Mouse (Mus musculus) adrenal gland, adult 18-20 months (tissue): ENCODE measurements around the gene Ntsr1. TPM values are rescaled to one million over a fixed set of nuclear protein-coding genes. Genes with fewer than 3 reads are reported as not detected.

ENCODE experiments used
- DNase-seq, 2 experiments: peaks; one replicate each; pipeline ENCODE4 v3.0.0; 2021 to 2022; ENCODE audit warnings: low spot score in 2 of 2
- total RNA-seq, 2 experiments: library from RNA; stranded (reverse); gene quantifications; 1 replicate in 1 of 2; 2 replicates in 1 of 2; pipeline ENCODE4 v1.2.3; 2021

Ntsr1 gene
- total RNA-seq, 2 experiments from 2014 or later, result not detected

DNA sequence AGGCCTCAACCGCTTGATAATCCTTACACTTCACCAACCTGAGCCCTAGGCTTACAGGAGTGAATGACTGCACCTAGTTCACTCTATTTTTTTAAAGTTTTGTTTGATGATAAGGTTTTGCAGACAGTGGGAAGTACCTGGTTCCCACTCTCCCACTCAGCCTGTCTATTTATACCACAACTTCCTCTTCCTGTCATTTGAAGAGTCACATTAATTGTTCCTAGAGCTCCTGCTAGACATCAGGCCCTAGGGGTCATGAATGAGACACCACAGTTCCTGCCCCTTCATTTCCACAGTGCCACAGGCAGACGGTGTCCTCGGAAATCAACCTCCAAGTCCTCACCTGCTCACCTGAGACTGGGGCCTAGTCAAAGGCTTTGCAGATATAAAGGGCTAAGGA, 56.7 kb downstream of the Ntsr1 start:
- DNase-seq, result no peak

DNA sequence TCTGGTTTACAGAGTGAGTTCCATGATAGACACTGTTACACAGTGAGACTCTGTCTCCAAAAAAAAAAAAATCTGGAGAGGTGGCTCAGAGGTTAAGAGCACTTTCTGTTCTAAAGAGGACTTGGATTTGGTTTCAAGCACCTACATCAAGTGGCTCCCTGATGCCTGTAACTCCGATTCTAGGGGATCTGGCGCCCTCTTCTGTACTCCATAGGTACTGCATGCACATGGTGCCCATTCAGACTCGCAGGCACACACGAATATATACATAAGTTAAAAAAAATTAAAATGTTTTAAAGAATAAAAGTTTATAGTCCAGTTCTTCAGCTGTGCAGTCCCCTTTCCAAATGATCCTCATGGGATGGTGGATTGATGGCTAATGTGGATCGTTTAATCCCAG, 60.5 kb downstream of the Ntsr1 start:
- no peak for DNase-seq

DNA sequence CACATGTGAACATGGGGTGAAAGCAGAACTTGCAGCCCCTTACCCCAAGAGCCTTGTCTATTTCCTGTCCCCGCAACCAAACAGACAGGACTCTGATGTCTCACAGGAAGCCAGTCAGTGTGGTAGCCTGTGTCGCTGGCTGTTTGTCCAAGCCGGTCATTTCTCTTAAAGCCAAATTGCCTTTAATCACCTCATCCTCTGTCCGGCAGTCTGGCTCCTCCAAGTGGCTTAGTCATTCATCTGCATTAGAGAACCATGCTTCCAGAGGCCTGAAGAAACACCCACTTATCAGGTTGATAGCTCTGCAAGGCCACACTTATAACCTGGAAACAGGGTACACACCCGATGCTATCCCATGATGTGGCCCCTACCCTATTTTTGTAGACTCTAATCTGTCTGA, 62.4 kb downstream of the Ntsr1 start:
- no peak for DNase-seq

DNA sequence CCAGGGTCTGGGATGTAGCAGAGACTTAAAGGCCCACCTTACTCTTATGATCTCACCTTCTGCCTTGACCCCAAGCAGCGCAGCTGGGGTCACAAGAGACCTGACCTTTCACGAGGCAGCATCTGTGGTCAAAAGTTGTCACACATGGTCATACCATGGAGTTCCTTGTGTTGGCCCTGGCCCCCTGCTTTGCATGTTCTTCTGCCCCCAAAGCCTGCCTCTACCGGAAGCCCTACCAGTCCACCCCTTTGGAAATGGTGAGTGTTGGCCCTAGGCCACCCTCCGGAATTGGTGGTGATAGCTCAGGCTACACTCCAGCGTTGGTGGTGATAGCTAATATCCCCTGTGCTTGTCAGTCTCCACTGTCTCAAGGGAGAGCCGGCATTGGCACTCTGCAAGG, 63.5 kb downstream of the Ntsr1 start:
- no peak for DNase-seq

DNA sequence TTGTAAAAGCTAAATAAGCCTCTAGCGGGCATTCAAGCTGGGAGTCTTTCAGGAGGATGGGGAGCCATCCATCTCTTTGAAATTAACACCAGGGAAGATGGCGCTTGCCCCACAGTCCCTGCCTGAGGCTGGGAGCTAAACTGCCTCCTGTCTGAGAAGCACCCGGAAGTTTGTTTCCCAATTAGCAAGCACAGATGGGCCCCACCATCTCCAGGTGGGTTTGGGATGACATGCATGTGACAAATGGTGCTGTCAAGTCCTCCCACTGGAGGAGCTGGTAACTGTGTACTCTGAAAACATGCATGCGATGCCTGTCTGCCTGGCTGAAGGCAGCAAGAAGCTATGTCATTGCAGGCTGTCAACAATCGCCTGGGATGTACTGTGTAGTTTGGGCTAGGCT, 64.1 kb downstream of the Ntsr1 start:
- DNase-seq, result no peak

DNA sequence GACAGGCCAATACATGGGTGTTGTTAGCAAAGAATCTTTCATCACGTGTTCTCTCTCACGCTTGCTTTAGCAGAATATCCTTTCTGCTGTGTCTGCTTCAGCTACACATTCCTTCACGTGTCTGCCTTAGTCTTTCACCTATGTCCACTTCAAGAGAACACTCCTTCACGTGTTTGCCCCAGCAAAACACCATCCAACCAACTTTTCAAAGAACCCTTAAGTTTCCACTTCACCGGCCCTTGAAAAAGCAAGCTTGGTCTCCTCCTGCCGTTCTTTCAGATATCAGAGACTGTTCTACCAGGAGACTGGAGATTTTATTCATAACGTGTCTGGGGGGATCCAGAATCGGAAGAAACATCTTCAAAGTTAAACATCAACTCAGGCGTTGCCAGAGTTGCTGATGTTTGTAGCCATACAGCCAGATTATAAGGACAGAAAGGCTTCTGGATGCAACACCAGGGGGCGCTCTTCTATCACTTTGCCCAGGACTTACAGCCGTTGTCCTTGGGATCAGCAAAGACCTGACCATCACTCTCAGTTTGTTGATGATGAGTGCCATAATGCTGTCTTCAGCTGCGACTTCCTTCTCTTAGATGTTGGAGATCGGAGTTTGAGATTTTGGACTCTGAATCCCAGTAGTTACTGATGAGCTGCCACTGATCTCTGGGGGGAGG, 66.6 kb downstream of the Ntsr1 start:
- peak; percentile 56 to 66 for DNase-seq

DNA sequence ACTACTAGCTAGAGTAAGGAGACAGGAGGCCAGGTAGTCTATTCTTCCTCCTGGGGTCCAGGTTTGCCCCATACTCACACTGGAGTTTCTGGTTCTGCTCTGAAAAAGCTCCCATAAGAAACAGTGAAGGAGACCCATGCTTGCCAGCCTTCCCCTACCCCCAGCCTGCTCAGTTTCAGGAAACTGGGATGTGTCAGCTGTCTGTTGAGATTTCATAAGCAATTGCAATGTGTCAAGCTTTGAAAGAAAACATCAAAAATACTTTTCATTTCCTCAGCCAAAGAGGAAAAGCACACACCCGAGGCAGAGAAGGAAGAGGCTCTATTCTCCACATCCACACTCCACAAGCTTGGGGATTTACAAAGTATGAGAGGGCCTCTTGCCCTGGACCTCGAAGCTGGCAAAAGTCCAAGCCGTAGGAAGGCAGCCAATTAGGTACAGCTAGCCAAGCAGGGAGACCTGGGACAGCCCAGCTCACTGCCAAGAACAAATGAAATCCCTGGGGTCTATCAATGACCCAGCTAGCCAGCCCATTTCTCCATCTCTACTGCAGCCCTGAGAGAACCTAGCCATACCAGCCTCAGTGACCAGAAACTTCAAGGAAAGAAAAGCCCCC, 69.4 kb downstream of the Ntsr1 start:
- DNase-seq, result peak in 1 of 2 experiments; percentile 53

DNA sequence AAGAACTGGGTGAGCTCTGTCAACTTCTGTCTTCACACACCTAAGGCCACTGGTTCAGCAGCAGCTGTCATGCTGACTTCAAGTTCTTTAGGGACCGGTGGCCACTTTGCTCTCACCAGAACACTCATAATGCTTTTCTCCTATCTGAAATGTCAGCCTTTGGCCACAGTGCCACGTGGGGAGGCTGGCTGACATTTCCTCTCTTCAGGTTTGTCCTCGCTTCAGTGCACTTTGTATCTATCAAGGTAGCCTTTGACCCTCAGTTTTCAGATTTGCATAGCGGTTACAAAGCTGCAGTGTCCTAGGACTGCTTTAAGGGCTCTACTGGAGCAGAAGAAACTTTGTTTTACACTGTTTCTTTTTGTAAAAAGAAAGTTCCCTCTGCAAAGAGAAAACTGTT, 76.7 kb downstream of the Ntsr1 start:
- DNase-seq, result no peak

DNA sequence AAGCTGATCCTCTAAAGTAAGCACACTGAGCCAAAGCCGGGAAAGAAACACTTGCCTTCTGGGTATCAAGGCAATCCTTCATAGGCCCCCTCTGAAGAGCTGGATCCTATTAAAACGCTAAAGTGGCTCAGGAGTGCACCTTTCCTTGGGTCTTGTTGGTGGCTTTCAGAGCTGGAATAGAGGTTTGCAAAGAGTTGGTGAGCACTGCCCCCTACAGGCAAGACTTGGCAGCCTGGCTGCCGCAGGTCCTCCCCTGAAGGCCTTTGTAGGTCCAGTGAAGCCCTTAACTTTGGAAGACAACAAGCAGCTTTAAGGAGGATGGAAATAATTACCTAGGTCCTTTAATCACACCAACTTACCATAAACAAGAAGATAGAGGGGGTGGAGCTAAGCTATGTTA, 78.9 kb downstream of the Ntsr1 start:
- DNase-seq, result peak; percentile 69 to 72

DNA sequence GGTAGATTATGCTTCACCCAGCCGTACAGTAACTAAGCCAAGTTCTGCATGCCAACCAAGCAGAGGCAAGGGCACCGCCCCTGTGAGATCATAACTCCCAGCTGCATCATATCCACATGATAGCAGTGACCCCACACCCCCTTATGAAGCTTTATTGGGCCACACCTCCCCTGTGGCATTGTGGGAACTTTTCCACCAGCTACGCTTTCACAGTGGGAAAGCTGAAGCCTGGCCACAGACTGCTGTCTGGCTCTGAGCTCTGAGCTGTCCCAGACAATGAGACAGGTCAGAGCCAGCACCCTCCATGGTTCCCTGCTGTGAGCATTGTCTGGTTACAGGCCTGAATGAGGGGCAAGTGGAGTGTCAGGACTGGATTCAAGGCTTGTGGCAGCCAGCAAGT, 81.2 kb downstream of the Ntsr1 start, which contains the start of gene Mrgbp:
TSS of gene Mrgbp (plus strand) at position 303 of the 400 bp plus-strand sequence.
- no peak for DNase-seq

DNA sequence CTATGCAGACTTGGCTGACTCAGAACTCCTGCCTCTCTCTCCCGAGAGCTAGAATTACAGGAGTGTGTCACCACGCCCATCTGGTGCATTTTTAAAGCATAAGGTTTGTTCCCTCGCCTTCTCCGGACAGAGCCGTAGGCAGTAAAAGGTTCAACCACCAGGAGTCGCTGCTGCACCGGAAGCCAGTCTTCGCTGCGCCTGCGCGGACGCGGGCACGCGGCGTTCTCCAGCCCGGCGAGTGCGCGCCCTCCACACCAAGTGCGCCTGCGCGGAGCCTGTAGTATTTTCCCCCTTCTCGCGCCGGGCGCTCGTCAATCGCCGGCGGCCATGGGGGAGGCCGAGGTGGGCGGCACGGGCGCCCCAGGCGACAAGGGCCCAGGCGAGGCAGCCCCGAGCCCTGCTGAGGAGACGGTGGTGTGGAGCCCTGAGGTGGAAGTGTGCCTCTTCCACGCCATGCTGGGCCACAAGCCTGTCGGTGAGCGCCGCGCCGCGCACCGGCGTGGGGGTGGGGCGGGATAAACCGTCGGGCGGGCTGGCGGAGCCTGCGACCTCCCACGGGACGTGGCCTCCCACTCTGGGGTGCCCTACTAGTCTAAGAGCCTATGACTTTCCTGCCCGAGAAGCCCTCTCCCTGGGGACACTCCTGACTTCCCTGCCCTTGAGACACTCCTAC, 82.8 kb downstream of the Ntsr1 start:
- peak; percentile 99 to 100 for DNase-seq

DNA sequence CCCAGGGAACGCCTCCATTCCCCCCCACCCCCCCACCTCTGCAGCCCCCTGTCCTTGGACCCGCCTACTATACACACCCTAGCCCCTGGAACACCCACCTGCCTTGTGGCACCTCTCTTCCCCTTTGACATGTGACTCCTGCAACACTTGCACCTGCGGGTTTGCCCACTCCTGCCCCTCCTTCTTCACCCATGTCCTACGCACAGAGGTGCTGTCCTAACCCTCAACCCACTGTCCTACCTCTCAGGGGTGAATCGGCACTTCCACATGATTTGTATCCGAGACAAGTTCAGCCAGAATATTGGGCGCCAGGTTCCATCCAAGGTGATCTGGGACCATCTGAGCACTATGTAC, 83.4 kb downstream of the Ntsr1 start:
- no peak for DNase-seq

DNA sequence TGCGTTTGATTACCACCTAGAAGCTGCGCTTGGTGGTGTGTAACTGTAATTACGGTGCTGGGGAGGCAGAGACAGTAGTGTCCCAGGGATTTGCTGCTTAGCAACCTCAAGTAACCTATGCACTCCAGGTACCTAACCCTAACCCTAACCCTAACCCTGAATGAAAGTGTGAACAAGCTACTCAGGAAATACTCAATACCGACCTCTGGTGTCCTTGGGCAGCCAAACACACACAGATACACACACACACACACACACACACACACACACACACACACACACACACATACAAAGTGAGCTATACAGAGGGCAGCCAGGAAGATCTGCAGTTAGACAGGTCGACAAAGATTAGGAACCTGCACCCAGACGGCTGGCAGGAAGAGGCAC, 89.0 kb downstream of the Ntsr1 start:
- DNase-seq, result no peak

DNA sequence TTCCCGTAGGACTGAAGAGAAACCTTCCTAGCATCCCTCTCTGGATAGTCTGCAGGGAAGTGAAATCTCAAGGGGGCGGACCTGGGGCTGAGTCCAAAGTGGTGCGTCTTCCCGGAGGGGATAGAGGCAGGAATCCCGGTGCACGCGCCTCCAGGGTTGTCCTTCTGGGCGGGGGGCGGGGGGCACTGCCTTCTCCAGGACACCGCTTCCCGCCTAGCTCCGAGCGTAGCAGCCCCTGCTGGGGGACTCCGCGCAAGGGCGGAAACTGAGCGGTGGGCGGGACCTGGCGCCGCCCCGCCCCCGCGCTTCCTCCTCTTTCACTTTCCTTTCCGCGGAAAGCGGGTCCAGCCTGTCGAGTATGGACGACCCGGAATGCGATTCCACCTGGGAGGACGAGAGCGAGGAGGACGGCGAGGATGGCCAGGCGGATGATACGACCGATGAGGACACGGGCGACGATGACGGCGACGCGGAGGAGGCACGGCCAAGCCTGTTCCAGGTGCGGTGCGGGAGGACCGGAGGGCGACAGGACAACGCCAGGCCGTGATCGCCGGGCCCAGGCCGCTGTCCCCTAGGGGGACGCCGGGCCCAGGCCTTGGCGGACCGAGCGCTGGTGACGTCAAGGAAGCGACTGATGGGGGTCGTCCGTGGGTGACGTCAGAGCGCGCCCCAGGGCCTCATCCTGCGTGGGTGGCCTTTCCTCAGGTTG, 89.5 kb downstream of the Ntsr1 start, which contains the start of gene Ogfr:
TSS of gene Ogfr (plus strand) at position 123 of the 709 bp plus-strand sequence.
- DNase-seq, result peak; percentile 78 to 82

Other genes starting within 250 kb of the Ntsr1 start
- gene Rps21, start 242.6 kb upstream of the Ntsr1 start, total RNA-seq, result 100 to 1,000 TPM; 777 to 810 TPM
- gene Cables2, start 226.5 kb upstream of the Ntsr1 start, total RNA-seq, result 10 to 100 TPM; 12.1 to 15.6 TPM
- not detected for gene Rbbp8nl, start 210.1 kb upstream of the Ntsr1 start, total RNA-seq
- under 1 TPM in 1 of 2 experiments, not detected in 1; 0.16 TPM for gene Gata5, start 165.3 kb upstream of the Ntsr1 start, total RNA-seq
- 1 to 10 TPM; 1.9 to 2.7 TPM for gene Slco4a1, start 43.7 kb upstream of the Ntsr1 start, total RNA-seq
- gene Mrgbp, start 81.3 kb downstream of the Ntsr1 start, total RNA-seq, result 10 to 100 TPM; 14.5 to 17.2 TPM
- 10 to 100 TPM; 36.6 to 46.6 TPM for gene Ogfr, start 89.3 kb downstream of the Ntsr1 start, total RNA-seq
- gene Col9a3, start 97.8 kb downstream of the Ntsr1 start, total RNA-seq, result under 1 TPM; 0.17 to 0.38 TPM
- gene Tcfl5, start 142.7 kb downstream of the Ntsr1 start, total RNA-seq, result not detected
- gene Dido1, start 210.0 kb downstream of the Ntsr1 start, total RNA-seq, result 10 to 100 TPM; 36.7 to 38.3 TPM
- 10 to 100 TPM; 50.0 to 60.2 TPM for gene Gid8, start 210.1 kb downstream of the Ntsr1 start, total RNA-seq
- gene Slc17a9, start 225.3 kb downstream of the Ntsr1 start, total RNA-seq, result 1 to 10 TPM; 1.5 TPM